In the genomic region with DNA sequence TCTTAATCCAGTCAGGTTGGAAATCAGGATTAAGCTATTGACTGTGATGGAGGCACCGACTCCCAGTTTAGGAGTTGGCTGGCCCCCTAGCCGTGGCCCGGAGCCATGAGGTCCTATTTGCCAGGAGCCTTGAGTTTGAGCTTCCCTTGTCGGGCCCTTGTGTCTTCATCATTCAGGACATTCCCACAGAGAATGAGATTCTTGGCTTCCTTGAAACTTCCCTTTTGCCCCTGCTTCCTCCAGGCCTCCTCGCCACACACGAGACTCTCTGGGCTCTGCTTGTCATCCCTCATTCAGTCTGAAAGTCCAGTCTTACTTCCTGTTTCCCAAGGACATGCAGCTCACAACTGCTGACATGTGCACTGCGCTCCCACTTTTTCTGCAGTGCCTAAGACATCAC, we compare ENCODE assay signal across 10 mouse cellular contexts. TPM values are rescaled to one million over a fixed set of nuclear protein-coding genes. Genes with fewer than 3 reads are reported as not detected.
A peak's percentile ranks its signal among the peaks of the same experiment; 100 is the strongest.
DNase-seq lines count a peak whose midpoint lies in the region; ATAC-seq lines count a peak whose summit lies in the region.
"Not testable (repeated sequence)": the region's sequence is repeated elsewhere in the genome, so short reads cannot be mapped to it uniquely, and the experiment has no call there.
"Had no signal": no experiment of that assay in that cellular context is flagged by ENCODE, and none has a peak within 500 bp of the region (broad histone marks: within the 10 kb centered on the region; RNA-seq: fewer than 3 reads in every experiment).

No protein-coding gene starts in this region.

- intact Hi-C loops in heart, postnatal 10 days (cut with DNase I): not testable (repeated sequence)

- H3K9me3 ChIP-seq in kidney, embryonic 15.5 days (replicated peaks); liver, embryonic 16.5 days (replicated peaks; ENCODE audit: control insufficient read depth, low read length); neural tube, embryonic 15.5 days (replicated peaks): not testable (repeated sequence)

- peaks cover 33% of the 10 kb centered on the region for H3K4me1 ChIP-seq in kidney, embryonic 15.5 days
- not testable (repeated sequence) for H3K4me1 ChIP-seq in liver, embryonic 16.5 days (ENCODE audit: control insufficient read depth, low read depth, low read length)
- peaks cover 26% of the 10 kb centered on the region for H3K4me1 ChIP-seq in neural tube, embryonic 15.5 days

- H3K36me3 ChIP-seq in kidney, embryonic 15.5 days; liver, embryonic 16.5 days (ENCODE audit: control insufficient read depth, insufficient read depth); neural tube, embryonic 15.5 days: not testable (repeated sequence)

- peak; percentile 73 to 80 for DNase-seq in cerebellum, postnatal 14 days
- DNase-seq in heart, adult 11 months: peak; percentile 96
- DNase-seq in heart, postnatal 10 days: peak; percentile 5 to 25
- peak; percentile 34 for DNase-seq in lung, postnatal 10 days

- H3K4me3 ChIP-seq in kidney, embryonic 15.5 days (replicated peaks); liver, embryonic 16.5 days (ENCODE audit: low read depth, low read length); neural tube, embryonic 15.5 days (replicated peaks): not testable (repeated sequence)

- H3K4me2 ChIP-seq in kidney, embryonic 15.5 days; liver, embryonic 16.5 days (ENCODE audit: low read depth, low read length); neural tube, embryonic 15.5 days: not testable (repeated sequence)

- not testable (repeated sequence) for ATAC-seq in kidney, embryonic 15.5 days (replicated peaks; ENCODE audit: low FRiP score); neural tube, embryonic 15.5 days (ENCODE audit: low FRiP score)
- ATAC-seq in liver, embryonic 16.5 days (ENCODE audit: low read depth): peak; percentile 45; the same call in 1 of the 2 replicates

- H3K9ac ChIP-seq in kidney, embryonic 15.5 days; liver, embryonic 16.5 days (ENCODE audit: low read depth, low read length); neural tube, embryonic 15.5 days (replicated peaks): not testable (repeated sequence)

- WGBS in kidney, embryonic 15.5 days: 57% methylated on average over 7 of the region's 7 CpGs
- 43% methylated on average over 7 of the region's 7 CpGs for WGBS in liver, embryonic 16.5 days (ENCODE audit: insufficient replicate concordance)
- 74% methylated on average over 7 of the region's 7 CpGs for WGBS in neural tube, embryonic 15.5 days

- H3K27me3 ChIP-seq in kidney, embryonic 15.5 days; liver, embryonic 16.5 days (ENCODE audit: control insufficient read depth, insufficient read depth, low read depth, low read length); neural tube, embryonic 15.5 days (replicated peaks): not testable (repeated sequence)

- H3K27ac ChIP-seq in kidney, embryonic 15.5 days: 0 out of 2 replicates have a peak overlapping the region, but pooled peaks have one; percentile 37
- H3K27ac ChIP-seq in liver, embryonic 16.5 days (ENCODE audit: low read length): not testable (repeated sequence)
- H3K27ac ChIP-seq in neural tube, embryonic 15.5 days (replicated peaks): 0 out of 2 replicates have a peak overlapping the region, but pooled peaks have one; percentile 1

RNA-seq across cellular contexts. Expression of gene Phc2, which starts 11.9 kb away (rescaled TPM):
- total RNA-seq in heart, postnatal 10 days (2021): 10 to 100 TPM; 68.1 to 70.8 TPM
- 40.3 and 45.5 TPM in 2 replicates for polyA plus RNA-seq in kidney, embryonic 15.5 days (2015; fragmentation: Nextera tagmentation; extraction: Ambion mirVana)
- polyA plus RNA-seq in liver, embryonic 16.5 days (2015; fragmentation: Nextera tagmentation; extraction: Ambion mirVana): 3.5 and 4.2 TPM in 2 replicates
- 47.6 and 54.5 TPM in 2 replicates for polyA plus RNA-seq in neural tube, embryonic 15.5 days (2015; fragmentation: Nextera tagmentation; extraction: Ambion mirVana)

RNA-seq across cellular contexts. Expression of gene Tlr12, which starts 47.9 kb away (rescaled TPM):
- total RNA-seq in heart, postnatal 10 days (2021): under 1 TPM; 0.10 to 0.22 TPM
- polyA plus RNA-seq in kidney, embryonic 15.5 days (2015; fragmentation: Nextera tagmentation; extraction: Ambion mirVana): 2.6 and 2.9 TPM in 2 replicates
- 1.8 and 2.0 TPM in 2 replicates for polyA plus RNA-seq in liver, embryonic 16.5 days (2015; fragmentation: Nextera tagmentation; extraction: Ambion mirVana)
- 2.0 and 3.0 TPM in 2 replicates for polyA plus RNA-seq in neural tube, embryonic 15.5 days (2015; fragmentation: Nextera tagmentation; extraction: Ambion mirVana)
- total RNA-seq: G1E had no signal
- polyA plus RNA-seq: G1E, myocyte, Patski had no signal

RNA-seq across cellular contexts. Expression of gene Zscan20, which starts 56.5 kb away (rescaled TPM):
- 1 to 10 TPM; 2.9 to 3.8 TPM for total RNA-seq in heart, postnatal 10 days (2021)
- 5.7 and 6.0 TPM in 2 replicates for polyA plus RNA-seq in kidney, embryonic 15.5 days (2015; fragmentation: Nextera tagmentation; extraction: Ambion mirVana)
- polyA plus RNA-seq in liver, embryonic 16.5 days (2015; fragmentation: Nextera tagmentation; extraction: Ambion mirVana): 0.53 and 0.70 TPM in 2 replicates
- 4.3 and 4.5 TPM in 2 replicates for polyA plus RNA-seq in neural tube, embryonic 15.5 days (2015; fragmentation: Nextera tagmentation; extraction: Ambion mirVana)

Comparison
In these comparisons a context has a peak if more than half of its experiments do, and no peak if none do; other contexts are left out.
1. DNase-seq: peak in every context shown above with its lines; median percentile 96 in heart, adult 11 months; 76 in cerebellum, postnatal 14 days; 34 in lung, postnatal 10 days; 15 in heart, postnatal 10 days.